8 mouse cellular contexts compared by ENCODE assay signal in genomic region chr9:120496691-120497090, GRCm38 (mm10). TPM values are rescaled to one million over a fixed set of nuclear protein-coding genes. Genes with fewer than 3 reads are reported as not detected.
DNase-seq lines count a peak whose midpoint lies in the region; ATAC-seq and TF ChIP-seq lines count a peak whose summit lies in the region.

No protein-coding gene starts in this region.

- no peak overlapping the region for H3K27ac ChIP-seq in intestine, postnatal 0 days (ENCODE audit: low read depth, low read length)
- no peak overlapping the region; the same call in 1 of the 2 replicates for H3K27ac ChIP-seq in liver, embryonic 11.5 days (ENCODE audit: low read depth, low read length)

- DNase-seq in G1E (ENCODE audit: low spot score): peak; percentile 25
- DNase-seq in cerebellum, adult 8-10 months: peak; percentile 80
- peak; percentile 79 for DNase-seq in forelimb bud, embryonic 11.5 days (ENCODE audit: low read depth, low spot score)
- DNase-seq in liver, embryonic 11.5 days (ENCODE audit: low spot score): peak; percentile 61
- peak; percentile 68 for DNase-seq in retina, postnatal 7 days (ENCODE audit: low read depth, low spot score)
- peak; percentile 45 for DNase-seq in yolk sac, embryonic 10.5 days (ENCODE audit: low spot score)

- no peak overlapping the region for H3K9ac ChIP-seq in intestine, postnatal 0 days (ENCODE audit: low read depth, low read length)
- H3K9ac ChIP-seq in liver, embryonic 11.5 days (ENCODE audit: low read depth, low read length): no peak overlapping the region

- H3ac ChIP-seq in C2C12 (ENCODE audit: control insufficient read depth, insufficient read length, low read depth): no peak overlapping the region

- ATAC-seq in G1E (ENCODE audit: extremely low read depth, insufficient number of reproducible peaks, low FRiP score, poor library complexity, severe bottlenecking): no peak
- ATAC-seq in intestine, postnatal 0 days: peak; percentile 39; the same call in 1 of the 2 replicates
- no peak for ATAC-seq in liver, embryonic 11.5 days (replicated peaks; ENCODE audit: low FRiP score)

- H3K27me3 ChIP-seq in C2C12 (ENCODE audit: control insufficient read depth, insufficient read depth, insufficient read length): peaks cover 4% of the 10 kb centered on the region
- H3K27me3 ChIP-seq in G1E (ENCODE audit: insufficient read depth, low read length): peaks cover 7% of the 10 kb centered on the region; the same call in 1 of the 2 replicates
- no peaks in the 10 kb centered on the region for H3K27me3 ChIP-seq in intestine, postnatal 0 days (replicated peaks; ENCODE audit: control insufficient read depth, insufficient read depth, low read length)
- no peaks in the 10 kb centered on the region for H3K27me3 ChIP-seq in liver, embryonic 11.5 days (replicated peaks; ENCODE audit: control insufficient read depth, insufficient read depth, low read length)

- 7% methylated on average over 3 of the region's 3 CpGs for WGBS in intestine, postnatal 0 days
- 4% methylated on average over 3 of the region's 3 CpGs for WGBS in liver, embryonic 11.5 days

- no peaks in the 10 kb centered on the region for H3K79me3 ChIP-seq in C2C12 (ENCODE audit: low read depth)

- H3K36me3 ChIP-seq in C2C12 (ENCODE audit: control insufficient read depth, insufficient read depth) (peaks cover 18% of the 10 kb centered on the region), G1E (replicated peaks) (peaks cover 40% of the 10 kb centered on the region)
- H3K36me3 ChIP-seq in intestine, postnatal 0 days (ENCODE audit: control insufficient read depth, insufficient read depth): peaks cover 25% of the 10 kb centered on the region
- peaks cover 22% of the 10 kb centered on the region for H3K36me3 ChIP-seq in liver, embryonic 11.5 days (ENCODE audit: control insufficient read depth, insufficient read depth, low read length)

- peaks cover 13% of the 10 kb centered on the region for H3K79me2 ChIP-seq in C2C12 (ENCODE audit: control insufficient read depth, insufficient read depth)

- H3K9me3 ChIP-seq in G1E (replicated peaks): no peaks in the 10 kb centered on the region
- no peaks in the 10 kb centered on the region for H3K9me3 ChIP-seq in intestine, postnatal 0 days (ENCODE audit: control insufficient read depth)
- no peaks in the 10 kb centered on the region for H3K9me3 ChIP-seq in liver, embryonic 11.5 days (ENCODE audit: control insufficient read depth, low read length)

- H3K4me3 ChIP-seq in C2C12 (ENCODE audit: insufficient read depth, poor library complexity, severe bottlenecking) (no peak overlapping the region), G1E (ENCODE audit: low read depth, low read length) (no peak overlapping the region)
- H3K4me3 ChIP-seq in intestine, postnatal 0 days (ENCODE audit: low read depth, low read length): no peak overlapping the region
- H3K4me3 ChIP-seq in liver, embryonic 11.5 days (ENCODE audit: low read depth, low read length): no peak overlapping the region

- H3K4me1 ChIP-seq in G1E (ENCODE audit: insufficient read depth, low read depth, low read length): peaks cover 25% of the 10 kb centered on the region
- 0 out of 2 replicates have a peak, but pooled peaks cover 4% of the 10 kb centered on the region for H3K4me1 ChIP-seq in intestine, postnatal 0 days (replicated peaks; ENCODE audit: control insufficient read depth, insufficient read depth, low read length)
- peaks cover 9% of the 10 kb centered on the region; the same call in 1 of the 2 replicates for H3K4me1 ChIP-seq in liver, embryonic 11.5 days (replicated peaks; ENCODE audit: control insufficient read depth, insufficient read depth, low read length)

- H3K4me2 ChIP-seq in intestine, postnatal 0 days (replicated peaks; ENCODE audit: low read depth): no peak overlapping the region
- no peak overlapping the region for H3K4me2 ChIP-seq in liver, embryonic 11.5 days

- TF ChIP-seq CTCF in C2C12 (IDR thresholded peaks at IDR 0.05; ENCODE audit: control insufficient read depth, insufficient read depth, insufficient read length): peak; percentile 31
- TF ChIP-seq CTCF in G1E (IDR thresholded peaks at IDR 0.05; ENCODE audit: low read depth, low read length): peak; percentile 92
- TF ChIP-seq CTCF in intestine, postnatal 0 days (IDR thresholded peaks at IDR 0.05; ENCODE audit: low read depth): peak; percentile 97

TF ChIP-seq in C2C12, 6 proteins besides CTCF, POLR2A, EP300 and RAD21:
- TF ChIP-seq USF1 (IDR thresholded peaks at IDR 0.05; ENCODE audit: low read depth) (no peak), MAX (IDR thresholded peaks at IDR 0.05) (no peak), CEBPB (IDR thresholded peaks at IDR 0.05; ENCODE audit: low read depth) (no peak), MYOD1 (IDR thresholded peaks at IDR 0.05; ENCODE audit: control insufficient read depth, insufficient read length, low read depth) (no peak), FOSL1 (IDR thresholded peaks at IDR 0.05; ENCODE audit: insufficient read depth, low read length, poor library complexity, severe bottlenecking) (no peak), MYOG (IDR thresholded peaks at IDR 0.05; ENCODE audit: control insufficient read depth, extremely low read depth, insufficient read length) (no peak)

RNA-seq across cellular contexts. Expression of gene Eif1b, which starts 4.7 kb away (rescaled TPM):
- polyA plus RNA-seq in C2C12 (2012; fragmentation: generic; extraction: Trizol) (52.6 TPM), G1E (2012) (124 and 133 TPM in 2 replicates)
- total RNA-seq in G1E (2014; fragmentation: Nextera tagmentation) (24.2 and 32.6 TPM in 2 replicates), G1E (2017) (139 and 140 TPM in 2 replicates)
- 115 and 123 TPM in 2 replicates for polyA plus RNA-seq in intestine, postnatal 0 days (2015; fragmentation: Nextera tagmentation; extraction: Ambion mirVana)
- polyA plus RNA-seq in liver, embryonic 11.5 days (2014; fragmentation: Nextera tagmentation; extraction: Ambion mirVana): 166 and 171 TPM in 2 replicates

RNA-seq across cellular contexts. Expression of gene Entpd3, which starts 42.9 kb away (rescaled TPM):
- 0.02 TPM for polyA plus RNA-seq in C2C12 (2012; fragmentation: generic; extraction: Trizol)
- total RNA-seq in G1E (2014; fragmentation: Nextera tagmentation): 0.19 TPM in 1 of 2 replicates, not detected in the other
- 0.22 and 0.23 TPM in 2 replicates for total RNA-seq in G1E (2017)
- not detected in 2 replicates for polyA plus RNA-seq in G1E (2012)
- 1.2 and 1.3 TPM in 2 replicates for polyA plus RNA-seq in intestine, postnatal 0 days (2015; fragmentation: Nextera tagmentation; extraction: Ambion mirVana)
- polyA plus RNA-seq in liver, embryonic 11.5 days (2014; fragmentation: Nextera tagmentation; extraction: Ambion mirVana): 0.12 and 0.22 TPM in 2 replicates

Comparison
In these comparisons a context has a peak if more than half of its experiments do, and no peak if none do; other contexts are left out.
1. CTCF ChIP-seq: peak in every context shown above with its lines; median percentile 97 in intestine, postnatal 0 days; 92 in G1E; 31 in C2C12.
2. DNase-seq: peak in every context shown above with its lines; median percentile 80 in cerebellum, adult 8-10 months; 79 in forelimb bud, embryonic 11.5 days; 68 in retina, postnatal 7 days; 61 in liver, embryonic 11.5 days; 45 in yolk sac, embryonic 10.5 days; 25 in G1E.